Mouse (Mus musculus) embryonic facial prominence, embryonic 12.5 days (tissue): ENCODE measurements around the gene Vmn1r43. TPM values are rescaled to one million over a fixed set of nuclear protein-coding genes. Genes with fewer than 3 reads are reported as not detected.

Source experiments
- polyA plus RNA-seq: library from polyadenylated mRNA; unstranded; fragments of >200 nt; fragmentation: Nextera tagmentation; extraction: Ambion mirVana; gene quantifications from 2 replicates; pipeline ENCODE4 v1.2.1, GENCODE M21; 2016

Gene Vmn1r43
- polyA plus RNA-seq, 1 experiment from 2014 or later, result not detected

Other genes with a start within 250 kb of the Vmn1r43 start
- 11.5 and 12.5 TPM in 2 replicates for gene Txnrd3, start 232.4 kb downstream of the Vmn1r43 start, polyA plus RNA-seq
- gene Vmn1r40, start 168.9 kb downstream of the Vmn1r43 start, polyA plus RNA-seq, result not detected in 2 replicates
- not detected in 2 replicates for gene Vmn1r41, start 135.6 kb downstream of the Vmn1r43 start, polyA plus RNA-seq
- not detected in 2 replicates for gene Vmn1r42, start within 50 bp of the Vmn1r43 start, polyA plus RNA-seq
- gene Vmn1r44, start 7.2 kb upstream of the Vmn1r43 start, polyA plus RNA-seq, result not detected in 2 replicates
- gene Vmn1r45, start 64.2 kb upstream of the Vmn1r43 start, polyA plus RNA-seq, result not detected in 2 replicates
- not detected in 2 replicates for gene Vmn1r46, start 92.9 kb upstream of the Vmn1r43 start, polyA plus RNA-seq
- gene Vmn1r47, start 139.7 kb upstream of the Vmn1r43 start, polyA plus RNA-seq, result not detected in 2 replicates
- gene Vmn1r48, start 160.4 kb upstream of the Vmn1r43 start, polyA plus RNA-seq, result not detected in 2 replicates
- gene Vmn1r49, start 202.1 kb upstream of the Vmn1r43 start, polyA plus RNA-seq, result not detected in 2 replicates
- not detected in 2 replicates for gene Vmn1r50, start 225.0 kb upstream of the Vmn1r43 start, polyA plus RNA-seq
- gene Vmn1r51, start 246.2 kb upstream of the Vmn1r43 start, polyA plus RNA-seq, result not detected in 2 replicates